Mouse (Mus musculus) MEL (cell line): ENCODE data around the gene Tnfrsf1a.

Experiments
- CHD2 ChIP-seq: IDR thresholded peaks from 2 replicates; pipeline ENCODE4 v1.6.1; 2011; ENCODE audit warnings: low read length, improper control_type of control experiment
- EP300 ChIP-seq, 2 experiments: IDR thresholded peaks; 2 replicates each; pipeline ENCODE4 v1.6.1; 2011; ENCODE audit warnings: improper control_type of control experiment in 2 of 2, low read length in 2 of 2, low read depth in 1 of 2, mild to moderate bottlenecking in 1 of 2
- GATA1 ChIP-seq: IDR thresholded peaks from 2 replicates; pipeline ENCODE4 v1.6.1; 2011; ENCODE audit warnings: low read depth, low read length, improper control_type of control experiment
- POLR2A ChIP-seq, 2 experiments: IDR thresholded peaks; 2 replicates each; pipeline ENCODE4 v1.6.1; 2011 to 2012; ENCODE audit warnings: low read length in 2 of 2, mild to moderate bottlenecking in 2 of 2, control low read depth in 1 of 2, improper control_type of control experiment in 1 of 2, low read depth in 1 of 2, moderate library complexity in 1 of 2; ENCODE audit not compliant: control insufficient read depth in 1 of 2, insufficient read depth in 1 of 2, poor library complexity in 1 of 2
- RAD21 ChIP-seq: IDR thresholded peaks from 2 replicates; pipeline ENCODE4 v1.6.1; 2011; ENCODE audit warnings: mild to moderate bottlenecking, low read depth, low read length, improper control_type of control experiment
- TAL1 ChIP-seq: IDR thresholded peaks from 2 replicates; pipeline ENCODE4 v1.6.1; 2012; ENCODE audit warnings: mild to moderate bottlenecking, inconsistent platforms, low read length, moderate library complexity, mixed read lengths
- TCF12 ChIP-seq: IDR thresholded peaks from 2 replicates; pipeline ENCODE4 v1.6.1; 2014; ENCODE audit warnings: low read depth, mild to moderate bottlenecking, inconsistent platforms, low read length, improper control_type of control experiment, moderate library complexity
- USF2 ChIP-seq, 2 experiments: IDR thresholded peaks; 2 replicates each; pipeline ENCODE4 v1.6.1; 2011 to 2012; ENCODE audit warnings: improper control_type of control experiment in 2 of 2, low read length in 2 of 2, borderline replicate concordance in 1 of 2, inconsistent platforms in 1 of 2, low read depth in 1 of 2, mild to moderate bottlenecking in 1 of 2; ENCODE audit not compliant: insufficient read depth in 1 of 2

GRCm38 (mm10) chr6:125342198-125342597, 7.0 kb upstream of the Tnfrsf1a start:
- TF ChIP-seq CHD2, result no peak
- no peak for TF ChIP-seq USF2 (IDR thresholded peaks at IDR 0.05; ENCODE audit: borderline replicate concordance in 1 of 2, insufficient read depth in 1 of 2, low read depth in 1 of 2, low read length in 2 of 2)
- no peak for TF ChIP-seq POLR2A (IDR thresholded peaks at IDR 0.05; ENCODE audit: control insufficient read depth in 1 of 2, insufficient read depth in 1 of 2, low read depth in 1 of 2, low read length in 2 of 2, poor library complexity in 1 of 2)
- no peak for TF ChIP-seq EP300 (IDR thresholded peaks at IDR 0.05; ENCODE audit: low read depth in 1 of 2, low read length in 2 of 2)
- TF ChIP-seq TAL1, result no peak
- TF ChIP-seq GATA1, result no peak
- TF ChIP-seq RAD21, result no peak
- TF ChIP-seq TCF12, result no peak
